Mouse (Mus musculus) left cerebral cortex, adult 2 months (tissue): ENCODE data around the gene Ptx4. TPM values are rescaled to one million over a fixed set of nuclear protein-coding genes. Genes with fewer than 3 reads are reported as not detected.
A peak's percentile ranks its signal among the peaks of the same experiment; 100 is the strongest.

ENCODE experiments used
- DNase-seq, 2 experiments: peaks; one replicate each; pipeline ENCODE4 v3.0.0; 2021 to 2022; ENCODE audit warnings: low spot score in 2 of 2, mixed read lengths in 1 of 2; ENCODE audit errors: extremely low spot score in 1 of 2
- H3K27ac ChIP-seq: fragments of 200-600 bp; 2 replicates; pipeline ENCODE4 v1.8.1; 2022
- H3K4me3 ChIP-seq: fragments of 200-600 bp; 2 replicates; pipeline ENCODE4 v1.8.1; 2022
- CTCF ChIP-seq: fragments of 200-600 bp; IDR thresholded peaks from 2 replicates; pipeline ENCODE4 v1.8.1; 2022; ENCODE audit warnings: antibody characterized with exemption, mild to moderate bottlenecking, moderate library complexity
- intact Hi-C: fragments of 180-260 bp; cut with DNase I; formaldehyde crosslinking; loops from one replicate; pipeline ENCODE4 v1.15.1; 2025
- total RNA-seq, 2 experiments: library from RNA; stranded (reverse); gene quantifications; 2 replicates each; pipeline ENCODE4 v1.2.3; 2021

Gene Ptx4
- total RNA-seq, 2 experiments from 2014 or later: 0.33 to 0.63 TPM

- no peak for DNase-seq
- no peak overlapping the region for H3K4me3 ChIP-seq
- intact Hi-C loops: no loop called here
- TF ChIP-seq CTCF: no peak
- H3K27ac ChIP-seq: no peak overlapping the region
These were observed 24.3 kb upstream of the Ptx4 start for GRCm38 (mm10) chr17:25096221-25096620.

- no peak for TF ChIP-seq CTCF
- no peak for DNase-seq
- intact Hi-C loops: no loop called here
- Histone ChIP-seq H3K27ac (no peak overlapping the region), H3K4me3 (no peak overlapping the region)
These were observed 20.5 kb upstream of the Ptx4 start for GRCm38 (mm10) chr17:25100052-25100451.

- no peak overlapping the region for H3K27ac ChIP-seq
- no peak for TF ChIP-seq CTCF
- H3K4me3 ChIP-seq: no peak overlapping the region
- no peak for DNase-seq
- intact Hi-C loops: no loop called here
These were observed 19.2 kb upstream of the Ptx4 start for GRCm38 (mm10) chr17:25101338-25101737.

- no peak overlapping the region for H3K4me3 ChIP-seq
- intact Hi-C loops: no loop called here
- TF ChIP-seq CTCF: no peak
- DNase-seq: no peak
- H3K27ac ChIP-seq: no peak overlapping the region
These were observed 12.8 kb upstream of the Ptx4 start for GRCm38 (mm10) chr17:25107786-25108185.

- H3K4me3 ChIP-seq: no peak overlapping the region
- no peak overlapping the region for H3K27ac ChIP-seq
- intact Hi-C loops: no loop called here
- no peak for DNase-seq
- peak; percentile 47 for TF ChIP-seq CTCF
These were observed 11.0 kb upstream of the Ptx4 start for GRCm38 (mm10) chr17:25109578-25109977.

- intact Hi-C loops: no loop called here
- Histone ChIP-seq H3K27ac (no peak overlapping the region), H3K4me3 (no peak overlapping the region)
- TF ChIP-seq CTCF: no peak
- no peak for DNase-seq
These were observed 10.0 kb upstream of the Ptx4 start for GRCm38 (mm10) chr17:25110590-25110989.

GRCm38 (mm10) chr17:25111220-25111619 lies 9.3 kb upstream of the Ptx4 start:
- Histone ChIP-seq H3K27ac (no peak overlapping the region), H3K4me3 (no peak overlapping the region)
- DNase-seq: no peak
- intact Hi-C loops: no loop called here
- TF ChIP-seq CTCF: no peak

GRCm38 (mm10) chr17:25111739-25112422 lies 8.7 kb upstream of the Ptx4 start:
- DNase-seq: peak in 1 of 2 experiments; percentile 25
- no peak overlapping the region for H3K4me3 ChIP-seq
- H3K27ac ChIP-seq: peak overlapping the region; percentile 40; the same call in 1 of the 2 replicates
- intact Hi-C loops: no loop called here
- TF ChIP-seq CTCF: no peak

GRCm38 (mm10) chr17:25112423-25112810 lies 8.1 kb upstream of the Ptx4 start:
- no peak for TF ChIP-seq CTCF
- H3K4me3 ChIP-seq: no peak overlapping the region
- DNase-seq: no peak
- H3K27ac ChIP-seq: peak overlapping the region; percentile 40
- intact Hi-C loops: no loop called here

- intact Hi-C loops: loop anchor here (5.0 kb wide), 1 partner anchor 157 kb away; the partner anchor contains the start of gene Ube2i
- no peak for TF ChIP-seq CTCF
- Histone ChIP-seq H3K27ac (peak overlapping the region; percentile 87), H3K4me3 (peak overlapping the region; percentile 57)
- no peak for DNase-seq
These were observed 5.5 kb upstream of the Ptx4 start for GRCm38 (mm10) chr17:25114908-25115645.

- peak within 1 kb of the TSS; percentile 57 for H3K4me3 ChIP-seq
- no peak; the same call in 1 of the 2 replicates for TF ChIP-seq CTCF
- intact Hi-C loops: loop anchor here (5.0 kb wide), 1 partner anchor 156 kb away; the partner anchor contains the start of gene Ube2i
- H3K27ac ChIP-seq: peak within 1 kb of the TSS; percentile 87
- peak; percentile 90 to 93 for DNase-seq
These were observed 4.7 kb upstream of the Ptx4 start, which contains the start of gene Telo2 for GRCm38 (mm10) chr17:25115664-25116432. TSS of gene Telo2 (minus strand) at chr17:25115967.

- intact Hi-C loops: loop anchor here (5.0 kb wide), 1 partner anchor 155 kb away; the partner anchor contains the start of gene Ube2i
- H3K27ac ChIP-seq: no peak overlapping the region
- TF ChIP-seq CTCF: peak; percentile 66
- H3K4me3 ChIP-seq: no peak overlapping the region
- no peak for DNase-seq
These were observed 3.3 kb upstream of the Ptx4 start for GRCm38 (mm10) chr17:25117263-25117662.
